Mouse (Mus musculus): ENCODE measurements at regions not wholly inside any gene's neighbourhood (a gene's known extent, or its start where the extent isn't known, plus 50 kb on each side); places are given as distances from the start of the nearest gene placed in this dataset.

DNA sequence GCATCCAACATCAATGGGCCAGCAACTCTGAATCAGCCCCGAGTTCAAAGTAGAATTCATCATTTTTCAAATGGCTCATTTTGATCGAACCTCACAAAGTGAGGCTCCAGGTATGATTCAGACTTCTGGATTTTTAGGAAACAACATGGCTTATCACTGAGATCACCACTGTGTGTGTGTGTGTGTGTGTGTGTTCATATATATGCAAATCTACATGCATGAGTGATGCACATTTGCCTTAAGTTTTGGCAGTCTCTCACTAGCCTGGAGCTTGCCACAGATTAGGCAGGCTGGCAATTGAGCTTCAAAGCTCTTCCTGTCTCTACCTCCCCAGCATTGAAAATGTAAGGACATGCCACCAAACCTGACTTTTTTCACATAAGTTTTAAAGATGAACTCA is 195.1 kb upstream of the Mindy3 start:
- no peak for DNase-seq (ENCODE audit: low read depth, low spot score)

- no peak for DNase-seq (ENCODE audit: low read depth, low spot score)
Measured at GRCm38 (mm10) chr2:12613858-12614257, 194.6 kb upstream of the Mindy3 start.

GRCm38 (mm10) chr2:12582566-12582965 is 163.3 kb upstream of the Mindy3 start:
- DNase-seq (ENCODE audit: low read depth, low spot score) = no peak

DNA sequence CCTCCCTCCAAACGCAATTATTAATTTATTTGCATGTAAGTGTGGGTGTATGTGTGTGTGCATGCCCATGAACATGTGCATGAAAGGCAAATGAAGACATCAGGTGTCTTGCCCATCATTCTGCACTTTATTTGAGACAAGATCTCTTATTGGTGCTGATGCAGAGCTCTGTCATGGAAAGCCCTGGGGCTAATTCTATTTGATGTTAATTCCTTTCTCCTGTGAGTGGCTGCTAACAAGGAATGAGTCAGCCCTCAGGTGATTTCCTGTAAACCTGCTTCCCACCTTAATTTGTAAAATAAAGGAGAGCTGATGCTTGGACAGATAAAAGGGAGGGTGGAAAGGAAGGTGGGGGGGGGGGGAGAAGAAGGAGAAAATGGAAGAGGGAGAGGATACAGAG is 138.5 kb upstream of the Mindy3 start:
- no peak for DNase-seq (ENCODE audit: low read depth, low spot score)

DNA sequence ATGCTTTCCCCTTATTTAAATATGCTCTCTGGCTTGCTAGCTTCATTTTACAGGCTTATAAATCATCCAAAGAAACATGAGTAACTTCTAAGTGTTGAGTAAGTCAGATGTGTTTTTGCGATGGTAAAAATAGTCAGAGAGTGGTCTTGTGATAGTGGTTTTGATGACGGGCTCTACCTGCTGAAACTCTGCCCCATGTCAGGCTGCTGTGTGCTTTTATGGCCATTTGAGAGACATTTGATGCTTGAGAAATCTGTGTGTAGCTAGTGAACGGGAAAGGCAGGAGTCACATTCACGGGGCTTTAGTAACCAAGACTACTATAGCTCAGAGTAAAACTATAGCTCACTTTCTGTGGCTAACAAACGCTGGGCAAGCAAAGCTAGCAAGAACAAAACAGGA is 103.1 kb upstream of the Mindy3 start:
- DNase-seq (ENCODE audit: low read depth, low spot score) = no peak

GRCm38 (mm10) chr2:12521744-12522143 is 102.5 kb upstream of the Mindy3 start:
- DNase-seq (ENCODE audit: low read depth, low spot score) = no peak

DNA sequence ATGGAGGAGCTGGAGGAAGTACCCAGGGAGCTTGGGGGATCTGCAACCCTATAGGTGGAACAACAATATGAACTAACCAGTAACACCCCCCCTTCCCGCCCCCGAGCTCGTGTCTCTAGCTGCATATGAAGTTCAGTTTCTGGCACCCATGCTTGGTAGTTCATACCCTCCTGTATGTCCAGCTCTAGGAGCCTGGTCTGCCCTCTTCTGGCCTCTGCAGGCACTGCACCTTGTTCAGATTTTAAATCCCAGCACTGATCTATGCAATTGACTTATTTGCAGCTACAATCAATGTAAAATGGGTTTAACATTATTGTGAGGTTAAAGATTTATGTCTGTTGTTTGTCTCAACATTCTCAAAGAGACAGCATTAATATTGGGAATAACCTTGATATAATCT is 73.1 kb upstream of the Mindy3 start:
- DNase-seq (ENCODE audit: low read depth, low spot score) = peak; percentile 47

DNA sequence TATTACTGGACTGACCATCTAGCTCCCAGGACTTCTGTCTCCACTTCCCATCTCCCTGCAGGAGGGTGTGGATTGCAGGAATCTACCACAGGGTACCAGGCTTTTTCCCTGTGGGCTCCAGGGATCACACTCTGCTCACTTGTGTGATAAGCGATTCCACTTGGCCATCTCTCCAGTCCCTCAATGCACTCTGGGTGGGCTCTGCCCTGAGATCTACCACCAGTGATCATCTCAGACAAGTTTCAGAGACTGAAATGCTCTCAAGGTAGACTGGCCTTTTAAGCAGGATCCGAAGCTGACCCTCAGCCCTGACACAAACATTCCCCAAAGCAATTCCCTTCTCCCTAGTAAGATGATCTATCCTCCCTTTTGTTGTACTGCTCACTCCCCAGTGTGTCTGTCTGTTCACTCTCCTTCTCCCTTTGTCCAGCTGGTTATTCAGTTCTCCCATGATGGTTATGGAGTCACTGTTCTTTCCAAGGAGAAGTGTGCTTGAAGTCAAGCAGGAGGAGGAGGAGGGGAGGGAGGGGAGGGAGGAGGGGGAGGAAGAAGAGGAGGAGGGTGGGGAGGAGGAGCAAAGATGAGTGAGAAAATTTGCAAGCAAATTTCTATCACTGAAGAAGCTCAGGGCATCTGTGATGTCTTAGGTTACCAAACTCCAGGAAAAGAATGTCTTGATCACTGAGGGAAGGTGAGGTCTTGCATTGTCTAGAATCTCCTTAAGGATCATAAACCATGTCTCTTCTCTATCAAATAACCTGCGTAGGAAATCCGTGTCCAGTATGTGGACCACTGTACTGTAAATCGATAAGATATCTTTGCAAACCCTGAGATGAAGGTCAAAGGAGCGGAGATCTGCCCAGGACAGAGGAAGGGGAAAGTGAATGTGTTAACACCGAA is 50.4 kb upstream of the Mindy3 start:
- DNase-seq (ENCODE audit: low read depth, low spot score) = no peak
